Mouse (Mus musculus) liver, adult 2 months (tissue): Measurements from ENCODE around the gene Spcs2.

ENCODE experiments used
- CTCF ChIP-seq: fragments of 200-500 bp; IDR thresholded peaks from 2 replicates; pipeline ENCODE4 v1.5.1; 2011; ENCODE audit warnings: low read depth, low read length, control low read depth
- POLR2A ChIP-seq: fragments of 200-500 bp; IDR thresholded peaks from 2 replicates; pipeline ENCODE4 v1.6.1; 2011; ENCODE audit warnings: low read length, control low read depth; ENCODE audit not compliant: insufficient read depth; ENCODE audit errors: extremely low read depth

- TF ChIP-seq CTCF (no peak), POLR2A (no peak)
These were observed 27.0 kb upstream of the Spcs2 start for GRCm38 (mm10) chr7:99890168-99890755.
